Mouse (Mus musculus) embryonic facial prominence, embryonic 15.5 days (tissue): Measurements from ENCODE around the gene Macf1. TPM values are rescaled to one million over a fixed set of nuclear protein-coding genes. Genes with fewer than 3 reads are reported as not detected.
"Not testable (repeated sequence)": the region's sequence is repeated elsewhere in the genome, so short reads cannot be mapped to it uniquely, and the experiment has no call there.

Source experiments
- ATAC-seq: fragments of 200-750 bp; cut with Nextera tagmentation; 2 replicates; pipeline ENCODE4 v1.8.0; 2017; ENCODE audit warnings: low read depth, moderate TSS enrichment; ENCODE audit not compliant: insufficient number of reproducible peaks, low FRiP score, low TSS enrichment
- H3K27ac ChIP-seq: fragments of 300-500 bp; sonication (generic); replicated peaks from 2 replicates; pipeline ENCODE4 v1.5.1; 2015; ENCODE audit warnings: mild to moderate bottlenecking, inconsistent platforms
- H3K27me3 ChIP-seq: fragments of 300-500 bp; sonication (generic); 2 replicates; pipeline ENCODE4 v1.6.1; 2015; ENCODE audit warnings: inconsistent platforms
- H3K36me3 ChIP-seq: fragments of 300-500 bp; sonication (generic); 2 replicates; pipeline ENCODE4 v1.6.1; 2015; ENCODE audit warnings: mild to moderate bottlenecking, inconsistent platforms
- H3K4me1 ChIP-seq: fragments of 300-500 bp; sonication (generic); 2 replicates; pipeline ENCODE4 v1.6.1; 2015; ENCODE audit warnings: inconsistent platforms
- H3K4me2 ChIP-seq: fragments of 300-500 bp; sonication (generic); replicated peaks from 2 replicates; pipeline ENCODE4 v1.6.1; 2015; ENCODE audit warnings: mild to moderate bottlenecking, inconsistent platforms
- H3K4me3 ChIP-seq: fragments of 300-500 bp; sonication (generic); replicated peaks from 2 replicates; pipeline ENCODE4 v1.5.1; 2015; ENCODE audit warnings: mild to moderate bottlenecking, inconsistent platforms
- H3K9ac ChIP-seq: fragments of 300-500 bp; sonication (generic); 2 replicates; pipeline ENCODE4 v1.6.1; 2015; ENCODE audit warnings: inconsistent platforms
- H3K9me3 ChIP-seq: fragments of 300-500 bp; sonication (generic); replicated peaks from 2 replicates; pipeline ENCODE4 v1.6.1; 2016; ENCODE audit warnings: inconsistent platforms
- WGBS: fragments of 180-500 bp; shearing (Covaris S2); methylation state at CpG from one replicate; pipeline ENCODE4 v1.1.7; 2015; 5-methylcytosine and 5-hydroxymethylcytosine counted together
- polyA plus RNA-seq: library from polyadenylated mRNA; unstranded; fragments of >200 nt; fragmentation: Nextera tagmentation; extraction: Ambion mirVana; gene quantifications from 2 replicates; pipeline ENCODE4 v1.2.1, GENCODE M21; 2015

Macf1 gene
- polyA plus RNA-seq, 1 experiment from 2014 or later: 42.5 TPM

- Histone ChIP-seq H3K4me2 (no peak overlapping the region), H3K9me3 (no peaks in the 10 kb centered on the region), H3K36me3 (no peaks in the 10 kb centered on the region), H3K4me3 (no peak overlapping the region), H3K9ac (no peak overlapping the region), H3K27me3 (no peaks in the 10 kb centered on the region), H3K4me1 (peaks cover 19% of the 10 kb centered on the region), H3K27ac (no peak overlapping the region)
- ATAC-seq: no peak
- WGBS: 32% methylated on average over 3 of the region's 3 CpGs
These were observed 152.2 kb downstream of the Macf1 start for GRCm38 (mm10) chr4:123532001-123532400.

- Histone ChIP-seq H3K4me2 (no peak overlapping the region), H3K9me3 (no peaks in the 10 kb centered on the region), H3K36me3 (no peaks in the 10 kb centered on the region), H3K9ac (no peak overlapping the region), H3K27ac (no peak overlapping the region), H3K27me3 (no peaks in the 10 kb centered on the region), H3K4me3 (no peak overlapping the region), H3K4me1 (peaks cover 28% of the 10 kb centered on the region)
- ATAC-seq: no peak
- WGBS: 93% methylated on average over 6 of the region's 6 CpGs
These were observed 153.2 kb downstream of the Macf1 start for GRCm38 (mm10) chr4:123530976-123531375.

- 50% methylated on average over 6 of the region's 6 CpGs for WGBS
These were observed 154.9 kb downstream of the Macf1 start for GRCm38 (mm10) chr4:123529230-123529629.

GRCm38 (mm10) chr4:123527607-123528010 is 156.6 kb downstream of the Macf1 start:
- peak overlapping the region; percentile 75 for H3K27ac ChIP-seq
- 3% methylated on average over 8 of the region's 8 CpGs for WGBS
- peaks cover 38% of the 10 kb centered on the region for H3K4me1 ChIP-seq
- peak overlapping the region; percentile 35 for H3K4me3 ChIP-seq
- H3K9ac ChIP-seq: peak overlapping the region; percentile 15; the same call in 1 of the 2 replicates
- H3K4me2 ChIP-seq: peak overlapping the region; percentile 51
- no peaks in the 10 kb centered on the region for H3K36me3 ChIP-seq
- no peaks in the 10 kb centered on the region for H3K9me3 ChIP-seq
- no peaks in the 10 kb centered on the region for H3K27me3 ChIP-seq
- ATAC-seq: no peak

More at GRCm38 (mm10) chr4:123529230-123529629, 154.9 kb downstream of the Macf1 start:
- Histone ChIP-seq H3K27me3 (no peaks in the 10 kb centered on the region), H3K4me3 (no peak overlapping the region), H3K9me3 (no peaks in the 10 kb centered on the region), H3K36me3 (no peaks in the 10 kb centered on the region), H3K4me2 (no peak overlapping the region), H3K27ac (no peak overlapping the region; the same call in 1 of the 2 replicates), H3K9ac (no peak overlapping the region), H3K4me1 (peaks cover 30% of the 10 kb centered on the region)
- no peak for ATAC-seq

GRCm38 (mm10) chr4:123526779-123527280 is 157.3 kb downstream of the Macf1 start:
- Histone ChIP-seq H3K27me3 (no peaks in the 10 kb centered on the region), H3K9ac (no peak overlapping the region), H3K4me2 (peak overlapping the region; percentile 51), H3K4me1 (peaks cover 38% of the 10 kb centered on the region), H3K36me3 (no peaks in the 10 kb centered on the region), H3K4me3 (peak overlapping the region; percentile 35), H3K9me3 (no peaks in the 10 kb centered on the region), H3K27ac (peak overlapping the region; percentile 75; the same call in 1 of the 2 replicates)
- 28% methylated on average over 10 of the region's 10 CpGs for WGBS
- no peak for ATAC-seq

DNA sequence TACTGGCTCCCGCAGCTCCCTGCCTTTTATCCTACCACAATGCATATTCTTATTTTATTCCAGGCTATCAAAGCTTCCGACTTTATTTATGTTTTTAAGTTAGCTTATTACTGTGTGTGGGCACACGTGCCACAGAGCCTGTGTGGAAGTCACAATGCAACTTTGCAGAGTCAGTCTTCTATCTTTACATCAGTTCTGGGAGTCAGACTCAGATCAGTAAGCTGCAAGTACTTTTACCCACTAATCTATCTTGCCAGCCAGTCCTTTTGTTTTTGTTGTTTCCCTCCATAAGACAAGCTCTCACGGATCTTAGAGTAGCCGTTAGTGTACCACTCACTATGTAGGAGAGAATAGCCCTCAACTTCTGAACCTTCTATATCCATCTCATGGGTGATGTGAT is 159.4 kb downstream of the Macf1 start:
- H3K27me3 ChIP-seq: no peaks in the 10 kb centered on the region
- WGBS: 86% methylated on average over 5 of the region's 5 CpGs
- no peaks in the 10 kb centered on the region for H3K9me3 ChIP-seq
- no peak for ATAC-seq
- H3K4me2 ChIP-seq: no peak overlapping the region
- no peak overlapping the region for H3K27ac ChIP-seq
- H3K4me1 ChIP-seq: peaks cover 35% of the 10 kb centered on the region
- no peak overlapping the region for H3K9ac ChIP-seq
- H3K36me3 ChIP-seq: no peaks in the 10 kb centered on the region
- no peak overlapping the region for H3K4me3 ChIP-seq

DNA sequence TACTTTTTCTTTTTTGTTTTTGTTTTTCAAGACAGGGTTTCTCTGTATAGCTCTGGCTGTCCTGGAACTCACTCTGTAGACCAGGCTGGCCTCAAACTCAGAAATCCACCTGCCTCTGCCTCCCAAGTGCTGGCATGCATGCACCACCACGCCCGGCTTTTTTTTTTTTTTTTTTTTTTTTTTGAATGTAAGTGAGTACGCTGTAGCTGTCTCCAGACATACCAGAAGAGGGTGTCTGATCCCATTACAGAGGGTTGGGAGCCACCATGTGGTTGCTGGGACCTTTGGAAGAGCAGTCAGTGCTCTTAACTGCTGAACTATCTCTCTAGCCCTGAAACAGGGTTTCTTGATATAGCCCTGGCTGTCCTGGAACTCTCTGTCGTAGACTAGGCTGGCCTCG is 164.0 kb downstream of the Macf1 start:
- not testable (repeated sequence) for ATAC-seq, H3K9ac ChIP-seq, H3K4me1 ChIP-seq, H3K36me3 ChIP-seq, H3K9me3 ChIP-seq, H3K4me2 ChIP-seq, H3K27me3 ChIP-seq, H3K4me3 ChIP-seq, H3K27ac ChIP-seq
- 83% methylated on average over 5 of the region's 5 CpGs for whole genome bisulfite sequencing

- no peak overlapping the region for H3K4me2 ChIP-seq
- H3K4me3 ChIP-seq: no peak overlapping the region
- no peaks in the 10 kb centered on the region for H3K4me1 ChIP-seq
- H3K27me3 ChIP-seq: no peaks in the 10 kb centered on the region
- no peak overlapping the region for H3K27ac ChIP-seq
- peaks cover 16% of the 10 kb centered on the region for H3K36me3 ChIP-seq
- no peak for ATAC-seq
- H3K9ac ChIP-seq: no peak overlapping the region
- H3K9me3 ChIP-seq: no peaks in the 10 kb centered on the region
- WGBS: 75% methylated on average over 1 of the region's 1 CpGs
These were observed 168.5 kb downstream of the Macf1 start for GRCm38 (mm10) chr4:123515673-123516072.

GRCm38 (mm10) chr4:123510201-123510600 is 174.0 kb downstream of the Macf1 start:
- H3K36me3 ChIP-seq: peaks cover 60% of the 10 kb centered on the region
- H3K9ac ChIP-seq: no peak overlapping the region
- H3K27me3 ChIP-seq: no peaks in the 10 kb centered on the region
- WGBS: 55% methylated on average over 1 of the region's 1 CpGs
- H3K27ac ChIP-seq: no peak overlapping the region
- H3K4me3 ChIP-seq: no peak overlapping the region
- no peak for ATAC-seq
- H3K4me1 ChIP-seq: no peaks in the 10 kb centered on the region
- no peak overlapping the region for H3K4me2 ChIP-seq
- H3K9me3 ChIP-seq: no peaks in the 10 kb centered on the region

DNA sequence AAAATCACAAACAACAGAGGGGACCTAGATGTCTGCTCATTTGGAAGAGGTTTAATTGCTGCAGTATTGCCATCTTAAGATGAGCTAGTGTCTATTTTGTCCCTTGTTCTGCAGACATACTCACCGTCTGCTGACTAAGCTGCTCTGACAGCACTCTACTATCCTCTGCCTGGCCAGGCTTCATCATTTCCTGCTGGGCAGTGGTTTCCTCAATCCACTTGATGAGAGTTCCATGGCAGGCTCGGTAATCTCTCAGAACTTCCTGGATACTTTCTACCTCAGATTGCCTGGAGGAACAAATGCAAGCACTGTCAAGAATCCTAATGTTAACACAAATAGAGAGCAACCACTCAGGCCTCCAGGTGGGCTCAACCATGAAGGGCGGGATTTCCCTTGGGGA is 195.1 kb downstream of the Macf1 start:
- 72% methylated on average over 3 of the region's 3 CpGs for WGBS

DNA sequence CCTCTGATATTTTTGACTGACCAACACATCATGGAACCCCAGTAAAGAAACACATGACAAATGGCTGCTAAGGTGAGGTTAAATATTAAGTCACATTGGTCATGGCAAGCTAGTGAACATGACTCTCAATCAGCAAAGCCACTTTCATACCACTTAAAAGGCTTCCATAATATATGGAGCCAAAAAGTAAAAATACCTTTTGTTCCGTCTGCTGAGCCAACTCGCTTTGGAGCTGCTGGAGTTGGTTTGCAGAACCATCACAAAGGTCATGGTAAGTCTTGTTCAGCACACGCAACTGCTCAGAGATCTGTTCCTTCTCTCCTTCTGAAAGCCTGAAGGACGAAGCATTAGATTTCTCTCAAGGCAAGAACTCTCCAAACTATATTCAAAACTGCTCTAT is 204.2 kb downstream of the Macf1 start:
- 93% methylated on average over 4 of the region's 4 CpGs for WGBS
- no peak overlapping the region for H3K27ac ChIP-seq
- no peaks in the 10 kb centered on the region for H3K9me3 ChIP-seq
- H3K9ac ChIP-seq: no peak overlapping the region
- no peaks in the 10 kb centered on the region for H3K4me1 ChIP-seq
- no peak for ATAC-seq
- H3K4me3 ChIP-seq: no peak overlapping the region
- H3K36me3 ChIP-seq: peaks cover 53% of the 10 kb centered on the region
- no peaks in the 10 kb centered on the region for H3K27me3 ChIP-seq
- no peak overlapping the region for H3K4me2 ChIP-seq

More for the DNA sequence above, 195.1 kb downstream of the Macf1 start:
- H3K27ac ChIP-seq: no peak overlapping the region
- no peak overlapping the region for H3K4me2 ChIP-seq
- H3K4me1 ChIP-seq: no peaks in the 10 kb centered on the region
- H3K27me3 ChIP-seq: no peaks in the 10 kb centered on the region
- H3K4me3 ChIP-seq: no peak overlapping the region
- no peaks in the 10 kb centered on the region for H3K9me3 ChIP-seq
- ATAC-seq: no peak
- H3K36me3 ChIP-seq: peaks cover 70% of the 10 kb centered on the region
- no peak overlapping the region for H3K9ac ChIP-seq
